Mouse (Mus musculus) lung, postnatal 0 days (tissue): Measurements from ENCODE around the gene Rora. TPM values are rescaled to one million over a fixed set of nuclear protein-coding genes. Genes with fewer than 3 reads are reported as not detected.
A peak's percentile ranks its signal among the peaks of the same experiment; 100 is the strongest.

Experiments used
- ATAC-seq: fragments of 200-750 bp; cut with Nextera tagmentation; 2 replicates; pipeline ENCODE4 v1.8.0; 2017; ENCODE audit warnings: moderate library complexity
- DNase-seq: peaks from one replicate; pipeline ENCODE4 v3.0.0-alpha.2; 2016; ENCODE audit warnings: low spot score
- H3K27ac ChIP-seq: fragments of 300-500 bp; sonication (generic); 2 replicates; pipeline ENCODE4 v1.5.1; 2014; ENCODE audit warnings: antibody characterized with exemption, mild to moderate bottlenecking, low read length, mixed read lengths
- H3K27me3 ChIP-seq: fragments of 300-500 bp; sonication (generic); replicated peaks from 2 replicates; pipeline ENCODE4 v1.6.1; 2014; ENCODE audit warnings: low read length, mixed read lengths; ENCODE audit not compliant: insufficient read depth
- H3K36me3 ChIP-seq: fragments of 300-500 bp; sonication (generic); 2 replicates; pipeline ENCODE4 v1.6.1; 2014; ENCODE audit warnings: low read length, mixed read lengths; ENCODE audit not compliant: insufficient read depth
- H3K4me1 ChIP-seq: fragments of 300-500 bp; sonication (generic); 2 replicates; pipeline ENCODE4 v1.6.1; 2014; ENCODE audit warnings: antibody characterized with exemption, low read depth, low read length, mixed read lengths; ENCODE audit not compliant: insufficient read depth
- H3K4me2 ChIP-seq: fragments of 300-500 bp; sonication (generic); replicated peaks from 2 replicates; pipeline ENCODE4 v1.6.1; 2014; ENCODE audit warnings: low read depth, mild to moderate bottlenecking, low read length, moderate library complexity, mixed read lengths
- H3K4me3 ChIP-seq: fragments of 300-500 bp; sonication (generic); 2 replicates; pipeline ENCODE4 v1.5.1; 2014; ENCODE audit warnings: low read depth, low read length
- H3K9ac ChIP-seq: fragments of 300-500 bp; sonication (generic); replicated peaks from 2 replicates; pipeline ENCODE4 v1.6.1; 2014; ENCODE audit warnings: low read depth, mild to moderate bottlenecking
- H3K9me3 ChIP-seq: fragments of 300-500 bp; sonication (generic); 2 replicates; pipeline ENCODE4 v1.6.1; 2016; ENCODE audit warnings: low read length, mixed read lengths
- CTCF ChIP-seq: IDR thresholded peaks from 2 replicates; pipeline ENCODE4 v1.5.1; 2016; ENCODE audit warnings: antibody characterized with exemption, mild to moderate bottlenecking
- EP300 ChIP-seq: IDR thresholded peaks from 2 replicates; pipeline ENCODE4 v1.6.1; 2016; ENCODE audit warnings: antibody characterized with exemption, mild to moderate bottlenecking, control low read depth
- WGBS: fragments of 180-500 bp; shearing (Covaris S2); extraction: QIAGEN DNeasy Blood & Tissue Kit; methylation state at CpG from one replicate; pipeline ENCODE4 v1.1.7; 2014; 5-methylcytosine and 5-hydroxymethylcytosine counted together
- polyA plus RNA-seq: library from polyadenylated mRNA; unstranded; fragments of >200 nt; fragmentation: Nextera tagmentation; extraction: Ambion mirVana; gene quantifications from 2 replicates; pipeline ENCODE4 v1.2.1, GENCODE M21; 2015

Gene Rora
- polyA plus RNA-seq, 1 experiment from 2014 or later, result 18.8 TPM

GRCm38 (mm10) chr9:69160818-69161217 lies 507.2 kb downstream of the Rora start:
- Histone ChIP-seq H3K27me3 (no peaks in the 10 kb centered on the region), H3K36me3 (no peaks in the 10 kb centered on the region), H3K9me3 (no peaks in the 10 kb centered on the region), H3K4me1 (0 out of 2 replicates have a peak, but pooled peaks cover 5% of the 10 kb centered on the region), H3K9ac (no peak overlapping the region), H3K27ac (no peak overlapping the region), H3K4me2 (no peak overlapping the region), H3K4me3 (no peak overlapping the region)
- no peak for ATAC-seq
- DNase-seq, result no peak
- peak; percentile 41 for TF ChIP-seq CTCF
- no peak for TF ChIP-seq EP300
- WGBS, result 83% methylated on average over 5 of the region's 5 CpGs

GRCm38 (mm10) chr9:69164653-69165052 lies 511.1 kb downstream of the Rora start:
- Histone ChIP-seq H3K4me1 (0 out of 2 replicates have a peak, but pooled peaks cover 5% of the 10 kb centered on the region), H3K36me3 (no peaks in the 10 kb centered on the region), H3K4me2 (no peak overlapping the region), H3K4me3 (no peak overlapping the region), H3K9ac (no peak overlapping the region), H3K27ac (no peak overlapping the region), H3K27me3 (no peaks in the 10 kb centered on the region), H3K9me3 (no peaks in the 10 kb centered on the region)
- TF ChIP-seq EP300 (no peak), CTCF (no peak)
- ATAC-seq (peak; percentile 56), DNase-seq (peak; percentile 54)
- 39% methylated on average over 7 of the region's 7 CpGs for WGBS

GRCm38 (mm10) chr9:69165096-69165836 lies 511.7 kb downstream of the Rora start:
- DNase-seq, result no peak
- Histone ChIP-seq H3K27me3 (no peaks in the 10 kb centered on the region), H3K9me3 (no peaks in the 10 kb centered on the region), H3K27ac (no peak overlapping the region), H3K4me3 (no peak overlapping the region), H3K9ac (no peak overlapping the region), H3K36me3 (no peaks in the 10 kb centered on the region), H3K4me1 (0 out of 2 replicates have a peak, but pooled peaks cover 5% of the 10 kb centered on the region), H3K4me2 (no peak overlapping the region)
- TF ChIP-seq CTCF (no peak), EP300 (no peak)
- no peak for ATAC-seq
- WGBS, result 26% methylated on average over 7 of the region's 7 CpGs

GRCm38 (mm10) chr9:69174061-69174460 lies 520.5 kb downstream of the Rora start:
- DNase-seq (no peak), ATAC-seq (no peak)
- H3K4me1 ChIP-seq, result 0 out of 2 replicates have a peak, but pooled peaks cover 5% of the 10 kb centered on the region
- no peak overlapping the region for H3K27ac ChIP-seq
- H3K4me2 ChIP-seq, result no peak overlapping the region
- H3K4me3 ChIP-seq, result no peak overlapping the region
- 47% methylated on average over 6 of the region's 6 CpGs for WGBS
- no peaks in the 10 kb centered on the region for H3K9me3 ChIP-seq
- H3K36me3 ChIP-seq, result no peaks in the 10 kb centered on the region
- no peaks in the 10 kb centered on the region for H3K27me3 ChIP-seq
- no peak overlapping the region for H3K9ac ChIP-seq
- TF ChIP-seq EP300 (no peak), CTCF (no peak)

GRCm38 (mm10) chr9:69174527-69175116 lies 521.0 kb downstream of the Rora start:
- no peaks in the 10 kb centered on the region for H3K9me3 ChIP-seq
- TF ChIP-seq EP300 (no peak), CTCF (no peak)

GRCm38 (mm10) chr9:69176988-69177387 lies 523.4 kb downstream of the Rora start:
- H3K4me3 ChIP-seq, result no peak overlapping the region
- 0 out of 2 replicates have a peak, but pooled peaks cover 5% of the 10 kb centered on the region for H3K4me1 ChIP-seq
- no peaks in the 10 kb centered on the region for H3K27me3 ChIP-seq
- H3K9ac ChIP-seq, result no peak overlapping the region
- H3K27ac ChIP-seq, result no peak overlapping the region
- H3K36me3 ChIP-seq, result no peaks in the 10 kb centered on the region
- H3K4me2 ChIP-seq, result no peak overlapping the region
- TF ChIP-seq CTCF, result no peak
- no peak for TF ChIP-seq EP300
- no peak for ATAC-seq
- WGBS, result 64% methylated on average over 3 of the region's 3 CpGs
- H3K9me3 ChIP-seq, result no peaks in the 10 kb centered on the region
- no peak for DNase-seq

More at GRCm38 (mm10) chr9:69174527-69175116, 521.0 kb downstream of the Rora start:
- no peak overlapping the region for H3K4me3 ChIP-seq
- no peak overlapping the region for H3K27ac ChIP-seq
- 41% methylated on average over 10 of the region's 10 CpGs for WGBS
- DNase-seq (no peak), ATAC-seq (no peak)
- H3K4me1 ChIP-seq, result 0 out of 2 replicates have a peak, but pooled peaks cover 5% of the 10 kb centered on the region
- H3K36me3 ChIP-seq, result no peaks in the 10 kb centered on the region
- H3K4me2 ChIP-seq, result no peak overlapping the region
- no peak overlapping the region for H3K9ac ChIP-seq
- H3K27me3 ChIP-seq, result no peaks in the 10 kb centered on the region
